Mouse (Mus musculus) embryonic facial prominence, embryonic 14.5 days (tissue): ENCODE results near the gene Copz1. TPM values are rescaled to one million over a fixed set of nuclear protein-coding genes. Genes with fewer than 3 reads are reported as not detected.
A peak's percentile ranks its signal among the peaks of the same experiment; 100 is the strongest.

ENCODE experiments used
- ATAC-seq: fragments of 200-750 bp; cut with Nextera tagmentation; 2 replicates; pipeline ENCODE4 v1.8.0; 2017; ENCODE audit warnings: low read depth, moderate number of reproducible peaks, moderate TSS enrichment
- DNase-seq: peaks from one replicate; pipeline ENCODE4 v3.0.0-alpha.2; 2015; ENCODE audit warnings: low spot score
- H3K27ac ChIP-seq: fragments of 300-500 bp; sonication (generic); replicated peaks from 2 replicates; pipeline ENCODE4 v1.5.1; 2014; ENCODE audit warnings: low read depth, mild to moderate bottlenecking, low read length, moderate library complexity
- H3K27me3 ChIP-seq: fragments of 300-500 bp; sonication (generic); replicated peaks from 2 replicates; pipeline ENCODE4 v1.6.1; 2014; ENCODE audit warnings: low read length; ENCODE audit not compliant: control insufficient read depth, insufficient read depth
- H3K36me3 ChIP-seq: fragments of 300-500 bp; sonication (generic); 2 replicates; pipeline ENCODE4 v1.6.1; 2014; ENCODE audit warnings: low read length, mixed read lengths; ENCODE audit not compliant: control insufficient read depth, insufficient read depth
- H3K4me1 ChIP-seq: fragments of 300-500 bp; sonication (generic); 2 replicates; pipeline ENCODE4 v1.6.1; 2014; ENCODE audit warnings: antibody characterized with exemption, low read length; ENCODE audit not compliant: control insufficient read depth, insufficient read depth
- H3K4me2 ChIP-seq: fragments of 300-500 bp; sonication (generic); 2 replicates; pipeline ENCODE4 v1.6.1; 2014; ENCODE audit warnings: low read depth, mild to moderate bottlenecking, low read length, moderate library complexity, mixed read lengths
- H3K4me3 ChIP-seq: fragments of 300-500 bp; sonication (generic); 2 replicates; pipeline ENCODE4 v1.5.1; 2014; ENCODE audit warnings: low read depth, mild to moderate bottlenecking, low read length
- H3K9ac ChIP-seq: fragments of 300-500 bp; sonication (generic); 2 replicates; pipeline ENCODE4 v1.6.1; 2014; ENCODE audit warnings: low read depth, mild to moderate bottlenecking, low read length, moderate library complexity, mixed read lengths
- H3K9me3 ChIP-seq: fragments of 300-500 bp; sonication (generic); 2 replicates; pipeline ENCODE4 v1.6.1; 2016; ENCODE audit warnings: low read length; ENCODE audit not compliant: control insufficient read depth
- WGBS: fragments of 180-500 bp; shearing (Covaris S2); extraction: QIAGEN DNeasy Blood & Tissue Kit; methylation state at CpG from one replicate; pipeline ENCODE4 v1.1.7; 2014; 5-methylcytosine and 5-hydroxymethylcytosine counted together
- polyA plus RNA-seq: library from polyadenylated mRNA; unstranded; fragments of >200 nt; fragmentation: Nextera tagmentation; extraction: Ambion mirVana; gene quantifications from 2 replicates; pipeline ENCODE4 v1.2.1, GENCODE M21; 2014

Copz1 gene
- polyA plus RNA-seq, 1 experiment from 2014 or later = 274 TPM

DNA sequence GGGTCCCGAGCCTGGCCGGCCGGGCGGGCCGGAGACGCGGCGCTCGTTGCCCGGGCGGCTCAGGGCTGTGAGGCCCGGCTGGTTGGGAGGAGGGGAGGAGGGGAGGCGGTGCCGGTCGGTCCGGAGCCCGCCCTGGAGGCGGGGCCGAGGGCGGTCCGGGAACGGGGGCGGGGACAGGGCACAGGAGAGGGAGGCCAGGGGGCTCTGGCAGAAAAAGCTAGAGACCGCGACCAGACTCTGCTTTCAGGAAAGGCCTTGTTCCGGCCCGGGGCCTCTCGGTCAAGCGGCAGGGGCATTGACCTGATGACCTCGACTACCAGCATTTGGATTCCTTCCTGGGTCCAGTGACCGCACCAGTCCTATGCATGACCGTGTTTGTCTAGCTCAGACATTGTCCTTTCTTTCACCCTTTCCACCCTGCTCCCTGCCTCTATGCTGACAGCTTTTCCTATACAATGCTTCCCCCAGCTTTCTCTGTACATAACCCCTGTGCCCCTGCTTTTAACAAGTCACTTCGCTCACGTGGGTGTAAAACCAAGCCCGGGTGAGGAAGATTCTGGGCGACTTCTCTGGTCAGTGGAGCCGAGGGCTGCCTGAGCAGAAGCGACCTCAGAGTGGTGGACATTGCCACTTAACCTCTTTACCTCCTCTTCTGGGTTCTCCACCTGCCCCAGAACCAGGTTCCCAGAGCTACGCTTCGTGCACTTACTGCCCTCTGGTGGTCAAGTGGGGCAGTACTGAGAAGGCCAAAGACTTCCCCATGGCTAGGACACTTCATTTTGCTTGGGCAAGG, 51.1 kb downstream of the Copz1 start:
- Histone ChIP-seq H3K9me3 (no peaks in the 10 kb centered on the region), H3K4me2 (peak overlapping the region; percentile 92), H3K27ac (peak overlapping the region; percentile 63; the same call in 1 of the 2 replicates), H3K36me3 (peaks cover 14% of the 10 kb centered on the region), H3K4me1 (peaks cover 24% of the 10 kb centered on the region), H3K9ac (peak overlapping the region; percentile 86), H3K27me3 (no peaks in the 10 kb centered on the region), H3K4me3 (peak overlapping the region; percentile 67)
- DNase-seq (peak; percentile 90), ATAC-seq (peak; percentile 97)
- 2% methylated on average over 19 of the region's 40 CpGs for WGBS

DNA sequence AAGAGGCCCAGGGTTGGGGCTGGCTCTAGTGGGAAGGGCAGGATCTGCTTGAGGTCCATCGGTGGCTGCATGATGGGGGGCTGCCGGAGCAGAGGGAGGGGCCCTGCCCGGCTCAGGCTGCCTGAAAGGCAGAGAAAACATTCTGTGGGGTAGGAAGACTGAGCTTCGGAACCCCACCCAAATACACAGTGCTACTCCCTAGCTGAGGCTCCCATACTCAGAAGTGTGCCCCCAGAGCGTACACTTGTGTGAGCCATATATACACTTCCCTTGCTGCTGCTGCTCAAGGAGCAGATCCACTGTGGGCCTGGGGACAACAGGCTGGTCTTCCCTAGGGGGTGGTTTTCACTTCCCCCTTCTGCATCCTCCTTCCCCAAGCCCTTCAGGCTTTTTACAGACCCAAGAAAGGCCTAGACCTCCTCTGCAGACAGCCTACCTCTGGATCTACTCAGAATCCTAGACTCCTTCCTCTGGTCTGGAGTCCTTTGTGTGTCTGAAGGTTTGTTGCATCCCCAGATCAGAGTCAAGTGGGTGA, 60.6 kb downstream of the Copz1 start:
- WGBS = 56% methylated on average over 5 of the region's 5 CpGs
- no peak overlapping the region for H3K4me3 ChIP-seq
- H3K4me2 ChIP-seq = peak overlapping the region; percentile 2; the same call in 1 of the 2 replicates
- no peaks in the 10 kb centered on the region for H3K36me3 ChIP-seq
- no peak overlapping the region for H3K9ac ChIP-seq
- no peak overlapping the region for H3K27ac ChIP-seq
- H3K9me3 ChIP-seq = no peaks in the 10 kb centered on the region
- DNase-seq (no peak), ATAC-seq (peak; percentile 19; the same call in 1 of the 2 replicates)
- peaks cover 22% of the 10 kb centered on the region for H3K4me1 ChIP-seq
- H3K27me3 ChIP-seq = no peaks in the 10 kb centered on the region

DNA sequence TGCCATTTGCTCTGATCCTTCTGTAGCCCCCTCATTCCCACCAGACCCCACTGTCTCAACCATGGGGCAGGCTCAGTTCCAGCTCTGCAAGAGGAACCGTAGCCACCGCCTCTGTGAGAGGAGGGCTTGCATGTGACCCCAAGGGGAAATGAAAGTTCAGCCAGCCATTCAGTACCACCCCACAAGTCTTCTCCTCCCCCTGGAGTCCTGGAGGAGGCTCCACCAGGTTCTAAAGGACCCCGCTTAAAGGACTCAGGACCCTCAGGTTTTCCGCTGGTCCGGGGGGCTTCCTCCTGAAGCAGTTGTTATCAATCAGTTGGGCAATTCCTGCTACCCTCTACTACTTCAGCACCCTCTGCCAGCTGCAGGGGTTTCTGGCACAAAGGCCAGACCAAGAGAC, 61.2 kb downstream of the Copz1 start:
- peak; percentile 14; the same call in 1 of the 2 replicates for ATAC-seq
- H3K36me3 ChIP-seq = no peaks in the 10 kb centered on the region
- no peak overlapping the region for H3K27ac ChIP-seq
- no peaks in the 10 kb centered on the region for H3K9me3 ChIP-seq
- no peaks in the 10 kb centered on the region for H3K27me3 ChIP-seq
- no peak overlapping the region for H3K4me3 ChIP-seq
- H3K4me2 ChIP-seq = peak overlapping the region; percentile 3; the same call in 1 of the 2 replicates
- no peak overlapping the region for H3K9ac ChIP-seq
- WGBS = 51% methylated on average over 5 of the region's 5 CpGs
- no peak for DNase-seq
- peaks cover 22% of the 10 kb centered on the region for H3K4me1 ChIP-seq

DNA sequence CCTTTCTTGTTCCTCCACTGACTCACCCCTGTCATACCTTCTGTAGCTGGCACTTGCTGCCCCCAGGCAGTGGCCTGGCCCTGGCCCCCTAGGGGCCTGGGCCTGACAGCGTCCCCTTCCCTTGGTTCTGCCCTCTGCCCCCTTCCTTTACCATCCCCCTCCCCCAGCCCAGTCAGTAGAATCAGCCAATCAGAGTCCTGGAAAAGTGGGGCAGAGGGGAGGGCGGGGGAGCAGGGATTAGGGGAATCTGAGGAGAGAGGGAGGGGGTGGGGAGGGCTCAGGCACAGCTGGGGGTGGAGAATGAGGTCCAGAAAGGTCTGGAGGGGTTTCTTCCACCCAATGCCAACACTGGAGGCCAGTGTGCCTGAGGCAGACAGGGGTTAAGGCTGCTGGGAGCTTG, 61.7 kb downstream of the Copz1 start:
- H3K4me2 ChIP-seq = 0 out of 2 replicates have a peak overlapping the region, but pooled peaks have one; percentile 3
- 0% methylated on average over 1 of the region's 2 CpGs for WGBS
- H3K4me1 ChIP-seq = peaks cover 22% of the 10 kb centered on the region

DNA sequence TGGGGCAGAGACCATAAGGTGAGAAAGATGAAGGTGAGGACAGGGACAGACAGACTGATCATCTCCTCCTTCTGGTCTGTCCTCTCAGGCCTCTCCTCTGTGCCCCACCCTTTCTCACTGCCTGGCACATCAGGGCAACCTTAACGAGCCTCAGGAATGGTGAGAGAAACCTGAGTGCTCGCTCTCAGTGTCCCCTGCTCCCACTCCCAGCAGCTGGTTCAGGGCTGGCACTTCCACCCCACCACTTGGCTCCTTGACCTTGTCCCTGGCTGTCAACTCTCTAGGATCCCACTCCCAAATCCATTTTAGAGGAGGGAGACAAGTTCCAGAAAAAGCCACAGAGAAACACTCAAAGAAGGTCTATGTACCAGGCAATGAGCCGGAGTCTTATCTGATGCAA, 62.5 kb downstream of the Copz1 start:
- Histone ChIP-seq H3K27ac (no peak overlapping the region), H3K4me2 (no peak overlapping the region), H3K36me3 (no peaks in the 10 kb centered on the region), H3K4me3 (no peak overlapping the region), H3K9ac (0 out of 2 replicates have a peak overlapping the region, but pooled peaks have one; percentile 15), H3K4me1 (peaks cover 22% of the 10 kb centered on the region), H3K9me3 (no peaks in the 10 kb centered on the region), H3K27me3 (peaks cover 8% of the 10 kb centered on the region; the same call in 1 of the 2 replicates)
- WGBS = 38% methylated on average over 3 of the region's 3 CpGs
- ATAC-seq (no peak), DNase-seq (no peak)

More for the DNA sequence above, 61.7 kb downstream of the Copz1 start:
- H3K36me3 ChIP-seq = no peaks in the 10 kb centered on the region
- ATAC-seq (peak; percentile 35; the same call in 1 of the 2 replicates), DNase-seq (no peak)
- H3K9ac ChIP-seq = no peak overlapping the region
- no peak overlapping the region for H3K4me3 ChIP-seq
- H3K9me3 ChIP-seq = no peaks in the 10 kb centered on the region
- H3K27ac ChIP-seq = no peak overlapping the region
- peaks cover 4% of the 10 kb centered on the region; the same call in 1 of the 2 replicates for H3K27me3 ChIP-seq

DNA sequence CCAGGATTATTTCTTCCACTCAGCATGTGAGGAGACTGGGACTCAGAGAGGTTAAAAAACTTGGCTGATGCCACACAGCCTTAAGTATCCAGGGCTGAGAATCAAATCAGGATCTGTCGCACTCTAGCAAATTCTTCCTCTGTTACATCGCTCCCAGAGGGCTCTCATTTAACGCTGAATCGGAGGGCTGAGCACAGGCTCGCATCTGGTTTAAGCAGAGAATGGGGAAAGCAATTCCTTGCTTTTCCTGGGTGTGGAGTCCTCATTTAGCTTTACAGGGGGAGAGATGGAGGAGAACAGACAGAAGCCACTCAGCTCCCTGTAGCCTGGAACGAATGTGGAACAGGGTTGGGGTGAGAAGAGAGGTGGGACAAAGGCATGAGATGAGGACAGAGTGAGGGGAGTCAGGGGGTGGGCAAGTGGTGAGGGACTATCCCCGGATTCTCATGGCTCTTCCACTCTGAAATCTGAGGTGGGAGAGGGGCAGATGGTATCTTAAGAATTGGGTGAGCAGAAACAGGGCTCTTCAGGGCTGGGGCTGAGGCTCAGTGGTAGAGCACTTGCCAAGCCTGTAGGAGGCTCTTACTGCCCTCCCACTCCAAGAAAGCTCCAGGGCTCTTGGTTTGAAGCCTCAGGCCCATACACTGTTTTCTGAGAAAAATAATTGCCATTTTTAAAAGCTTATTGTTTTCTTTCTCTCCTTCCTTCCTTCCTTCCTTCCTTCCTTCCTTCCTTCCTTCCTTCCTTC, 63.1 kb downstream of the Copz1 start:
- H3K4me1 ChIP-seq = peaks cover 27% of the 10 kb centered on the region
- no peak overlapping the region for H3K4me3 ChIP-seq
- H3K9ac ChIP-seq = 0 out of 2 replicates have a peak overlapping the region, but pooled peaks have one; percentile 15
- no peak overlapping the region for H3K27ac ChIP-seq
- no peak overlapping the region for H3K4me2 ChIP-seq
- DNase-seq = no peak
- no peak for ATAC-seq
- H3K36me3 ChIP-seq = no peaks in the 10 kb centered on the region
- H3K9me3 ChIP-seq = no peaks in the 10 kb centered on the region
- WGBS = 17% methylated on average over 7 of the region's 7 CpGs
- peaks cover 8% of the 10 kb centered on the region; the same call in 1 of the 2 replicates for H3K27me3 ChIP-seq

DNA sequence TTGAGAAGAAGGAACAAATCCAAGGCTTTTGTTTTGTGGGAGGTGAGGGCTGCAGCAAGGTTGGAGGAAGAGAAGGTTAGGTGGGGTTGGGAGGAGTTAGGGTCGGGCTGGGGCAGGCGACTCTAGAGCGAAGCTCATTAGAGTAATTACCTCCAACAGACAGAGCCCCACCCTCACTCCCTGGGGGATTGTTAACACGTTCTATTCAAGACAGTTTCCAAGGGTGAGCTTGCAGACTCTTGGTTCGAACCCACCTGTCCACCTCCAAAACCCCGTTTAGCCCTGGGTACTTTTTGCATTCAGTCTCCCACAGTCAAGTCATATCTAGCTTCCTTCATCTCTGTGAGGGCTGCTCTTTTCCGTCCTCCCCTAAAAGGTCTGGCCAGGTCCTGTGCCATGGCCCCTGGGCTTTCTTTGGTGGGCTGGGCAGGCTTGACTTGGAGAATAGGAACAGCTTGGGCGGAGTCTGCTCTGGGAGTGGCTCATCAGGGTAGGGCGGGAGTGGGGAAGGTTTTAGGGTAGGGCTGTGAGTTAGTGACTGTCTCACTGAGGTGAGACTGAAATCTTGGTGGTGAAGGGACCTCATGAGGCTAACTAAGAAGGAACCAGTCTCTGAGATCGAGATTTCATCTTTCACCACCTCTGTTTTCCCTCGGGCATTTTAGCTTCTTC, 64.6 kb downstream of the Copz1 start:
- peaks cover 36% of the 10 kb centered on the region for H3K4me1 ChIP-seq
- ATAC-seq (no peak), DNase-seq (no peak)
- peaks cover 8% of the 10 kb centered on the region; the same call in 1 of the 2 replicates for H3K27me3 ChIP-seq
- H3K9ac ChIP-seq = no peak overlapping the region
- H3K4me3 ChIP-seq = no peak overlapping the region
- H3K36me3 ChIP-seq = no peaks in the 10 kb centered on the region
- H3K9me3 ChIP-seq = no peaks in the 10 kb centered on the region
- no peak overlapping the region for H3K27ac ChIP-seq
- H3K4me2 ChIP-seq = no peak overlapping the region
- WGBS = 17% methylated on average over 11 of the region's 11 CpGs

DNA sequence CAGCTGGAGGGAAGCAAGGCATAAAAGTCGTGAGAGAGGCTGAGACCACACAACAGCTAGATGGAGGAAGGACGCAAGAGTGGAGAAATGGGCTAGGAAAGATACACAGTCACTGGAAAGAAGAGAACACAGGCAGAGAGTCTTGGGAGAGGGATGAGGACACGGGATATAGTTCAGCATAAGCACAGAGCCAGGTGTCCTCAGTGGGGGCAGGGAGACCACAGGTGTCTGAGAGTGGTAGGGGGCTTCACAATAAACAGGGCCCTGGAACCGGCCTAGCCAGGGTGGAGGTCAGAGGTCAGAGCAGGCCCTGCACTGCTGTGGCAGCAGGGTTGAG, 66.3 kb downstream of the Copz1 start:
- ATAC-seq = no peak
- peaks cover 29% of the 10 kb centered on the region for H3K4me1 ChIP-seq
- H3K4me2 ChIP-seq = peak overlapping the region; percentile 69
- DNase-seq = no peak
- peak overlapping the region; percentile 58; the same call in 1 of the 2 replicates for H3K9ac ChIP-seq
- H3K27ac ChIP-seq = no peak overlapping the region
- peaks cover 8% of the 10 kb centered on the region; the same call in 1 of the 2 replicates for H3K27me3 ChIP-seq
- H3K4me3 ChIP-seq = peak overlapping the region; percentile 53
- WGBS = 28% methylated on average over 4 of the region's 4 CpGs
- no peaks in the 10 kb centered on the region for H3K9me3 ChIP-seq
- peaks cover 3% of the 10 kb centered on the region; the same call in 1 of the 2 replicates for H3K36me3 ChIP-seq
